Mouse (Mus musculus): Measurements from ENCODE around the gene Spsb4. TPM values are rescaled to one million over a fixed set of nuclear protein-coding genes. Genes with fewer than 3 reads are reported as not detected.

The Spsb4 gene
- polyA plus RNA-seq, 1 experiment from 2014 or later, result 26.6 TPM

- Histone ChIP-seq H3K27me3 (ENCODE audit: control insufficient read depth, insufficient read depth, low read length) (no peaks in the 10 kb centered on the region), H3K4me2 (replicated peaks) (no peak overlapping the region), H3K9ac (no peak overlapping the region), H3K36me3 (replicated peaks; ENCODE audit: control insufficient read depth, insufficient read depth) (no peaks in the 10 kb centered on the region), H3K27ac (no peak overlapping the region), H3K4me3 (replicated peaks; ENCODE audit: low read length) (no peak overlapping the region), H3K9me3 (ENCODE audit: control insufficient read depth, low read length) (no peaks in the 10 kb centered on the region), H3K4me1 (replicated peaks; ENCODE audit: control insufficient read depth, insufficient read depth, low read length) (peaks cover 12% of the 10 kb centered on the region)
- 60% methylated on average over 17 of the region's 17 CpGs for WGBS
- ATAC-seq (ENCODE audit: low FRiP score) (no peak), DNase-seq (ENCODE audit: low spot score) (no peak)
Measured at GRCm38 (mm10) chr9:96961986-96962701, 56.5 kb downstream of the Spsb4 start.

GRCm38 (mm10) chr9:96961006-96961405 lies 57.6 kb downstream of the Spsb4 start:
- Histone ChIP-seq H3K36me3 (replicated peaks; ENCODE audit: control insufficient read depth, insufficient read depth) (no peaks in the 10 kb centered on the region), H3K9ac (no peak overlapping the region), H3K9me3 (ENCODE audit: control insufficient read depth, low read length) (no peaks in the 10 kb centered on the region), H3K4me1 (replicated peaks; ENCODE audit: control insufficient read depth, insufficient read depth, low read length) (peaks cover 23% of the 10 kb centered on the region), H3K4me2 (replicated peaks) (no peak overlapping the region), H3K27ac (no peak overlapping the region), H3K27me3 (ENCODE audit: control insufficient read depth, insufficient read depth, low read length) (no peaks in the 10 kb centered on the region), H3K4me3 (replicated peaks; ENCODE audit: low read length) (no peak overlapping the region)
- DNase-seq (ENCODE audit: low spot score) (peak; percentile 75), ATAC-seq (ENCODE audit: low FRiP score) (no peak)
- 59% methylated on average over 7 of the region's 7 CpGs for WGBS

- no peaks in the 10 kb centered on the region for H3K36me3 ChIP-seq (replicated peaks; ENCODE audit: control insufficient read depth, insufficient read depth)
- DNase-seq (ENCODE audit: low spot score) (no peak), ATAC-seq (ENCODE audit: low FRiP score) (no peak)
- no peaks in the 10 kb centered on the region for H3K9me3 ChIP-seq (ENCODE audit: control insufficient read depth, low read length)
- no peak overlapping the region for H3K27ac ChIP-seq
- no peaks in the 10 kb centered on the region for H3K27me3 ChIP-seq (ENCODE audit: control insufficient read depth, insufficient read depth, low read length)
- H3K9ac ChIP-seq, result no peak overlapping the region
- H3K4me1 ChIP-seq (replicated peaks; ENCODE audit: control insufficient read depth, insufficient read depth, low read length), result peaks cover 26% of the 10 kb centered on the region
- H3K4me2 ChIP-seq (replicated peaks), result no peak overlapping the region
- 83% methylated on average over 4 of the region's 4 CpGs for WGBS
- H3K4me3 ChIP-seq (replicated peaks; ENCODE audit: low read length), result no peak overlapping the region
Measured at GRCm38 (mm10) chr9:96960241-96960640, 58.4 kb downstream of the Spsb4 start.

GRCm38 (mm10) chr9:96959469-96959868 lies 59.2 kb downstream of the Spsb4 start:
- H3K27ac ChIP-seq, result no peak overlapping the region
- H3K4me2 ChIP-seq (replicated peaks), result no peak overlapping the region
- DNase-seq (ENCODE audit: low spot score), result no peak
- no peak overlapping the region for H3K4me3 ChIP-seq (replicated peaks; ENCODE audit: low read length)
- 81% methylated on average over 7 of the region's 7 CpGs for WGBS
- H3K9ac ChIP-seq, result no peak overlapping the region
- peaks cover 26% of the 10 kb centered on the region for H3K4me1 ChIP-seq (replicated peaks; ENCODE audit: control insufficient read depth, insufficient read depth, low read length)
- H3K27me3 ChIP-seq (ENCODE audit: control insufficient read depth, insufficient read depth, low read length), result no peaks in the 10 kb centered on the region
- no peaks in the 10 kb centered on the region for H3K36me3 ChIP-seq (replicated peaks; ENCODE audit: control insufficient read depth, insufficient read depth)
- H3K9me3 ChIP-seq (ENCODE audit: control insufficient read depth, low read length), result no peaks in the 10 kb centered on the region
- ATAC-seq (ENCODE audit: low FRiP score), result no peak

GRCm38 (mm10) chr9:96958009-96958615 lies 60.5 kb downstream of the Spsb4 start:
- Histone ChIP-seq H3K27me3 (ENCODE audit: control insufficient read depth, insufficient read depth, low read length) (no peaks in the 10 kb centered on the region), H3K27ac (peak overlapping the region; percentile 28; the same call in 1 of the 2 replicates), H3K4me2 (replicated peaks) (no peak overlapping the region), H3K9ac (no peak overlapping the region), H3K4me3 (replicated peaks; ENCODE audit: low read length) (no peak overlapping the region), H3K9me3 (ENCODE audit: control insufficient read depth, low read length) (no peaks in the 10 kb centered on the region), H3K4me1 (replicated peaks; ENCODE audit: control insufficient read depth, insufficient read depth, low read length) (peaks cover 31% of the 10 kb centered on the region), H3K36me3 (replicated peaks; ENCODE audit: control insufficient read depth, insufficient read depth) (no peaks in the 10 kb centered on the region)
- 5% methylated on average over 6 of the region's 6 CpGs for WGBS
- ATAC-seq (ENCODE audit: low FRiP score) (no peak), DNase-seq (ENCODE audit: low spot score) (no peak)

- ATAC-seq (ENCODE audit: low FRiP score), result no peak
- WGBS, result 33% methylated on average over 6 of the region's 6 CpGs
Measured at GRCm38 (mm10) chr9:96957298-96957865, 61.3 kb downstream of the Spsb4 start.

GRCm38 (mm10) chr9:96956646-96957297 lies 61.9 kb downstream of the Spsb4 start:
- ATAC-seq (ENCODE audit: low FRiP score) (no peak), DNase-seq (ENCODE audit: low spot score) (no peak)
- peaks cover 39% of the 10 kb centered on the region for H3K4me1 ChIP-seq (replicated peaks; ENCODE audit: control insufficient read depth, insufficient read depth, low read length)

More at GRCm38 (mm10) chr9:96957298-96957865, 61.3 kb downstream of the Spsb4 start:
- Histone ChIP-seq H3K27me3 (ENCODE audit: control insufficient read depth, insufficient read depth, low read length) (no peaks in the 10 kb centered on the region), H3K27ac (peak overlapping the region; percentile 45), H3K9ac (no peak overlapping the region), H3K36me3 (replicated peaks; ENCODE audit: control insufficient read depth, insufficient read depth) (no peaks in the 10 kb centered on the region), H3K4me2 (replicated peaks) (no peak overlapping the region), H3K9me3 (ENCODE audit: control insufficient read depth, low read length) (no peaks in the 10 kb centered on the region), H3K4me1 (replicated peaks; ENCODE audit: control insufficient read depth, insufficient read depth, low read length) (peaks cover 35% of the 10 kb centered on the region), H3K4me3 (replicated peaks; ENCODE audit: low read length) (no peak overlapping the region)
- no peak for DNase-seq (ENCODE audit: low spot score)

GRCm38 (mm10) chr9:96954063-96954809 lies 64.4 kb downstream of the Spsb4 start:
- peaks cover 45% of the 10 kb centered on the region for H3K4me1 ChIP-seq (replicated peaks; ENCODE audit: control insufficient read depth, insufficient read depth, low read length)
- 72% methylated on average over 15 of the region's 15 CpGs for WGBS
- H3K4me2 ChIP-seq (replicated peaks), result no peak overlapping the region
- no peaks in the 10 kb centered on the region for H3K9me3 ChIP-seq (ENCODE audit: control insufficient read depth, low read length)
- H3K27ac ChIP-seq, result no peak overlapping the region
- no peak overlapping the region for H3K9ac ChIP-seq
- ATAC-seq (ENCODE audit: low FRiP score) (no peak), DNase-seq (ENCODE audit: low spot score) (no peak)
- H3K36me3 ChIP-seq (replicated peaks; ENCODE audit: control insufficient read depth, insufficient read depth), result no peaks in the 10 kb centered on the region
- H3K4me3 ChIP-seq (replicated peaks; ENCODE audit: low read length), result no peak overlapping the region
- no peaks in the 10 kb centered on the region for H3K27me3 ChIP-seq (ENCODE audit: control insufficient read depth, insufficient read depth, low read length)

More at GRCm38 (mm10) chr9:96956646-96957297, 61.9 kb downstream of the Spsb4 start:
- H3K9me3 ChIP-seq (ENCODE audit: control insufficient read depth, low read length), result no peaks in the 10 kb centered on the region
- 15% methylated on average over 6 of the region's 6 CpGs for WGBS
- no peaks in the 10 kb centered on the region for H3K36me3 ChIP-seq (replicated peaks; ENCODE audit: control insufficient read depth, insufficient read depth)
- H3K27me3 ChIP-seq (ENCODE audit: control insufficient read depth, insufficient read depth, low read length), result no peaks in the 10 kb centered on the region
- no peak overlapping the region for H3K4me3 ChIP-seq (replicated peaks; ENCODE audit: low read length)
- no peak overlapping the region for H3K9ac ChIP-seq
- H3K4me2 ChIP-seq (replicated peaks), result no peak overlapping the region
- H3K27ac ChIP-seq, result peak overlapping the region; percentile 45
